Mouse (Mus musculus) lung, postnatal 0 days (tissue): ENCODE measurements around the gene Duoxa2.

ENCODE experiments used
- CTCF ChIP-seq: IDR thresholded peaks from 2 replicates; pipeline ENCODE4 v1.5.1; 2016; ENCODE audit warnings: antibody characterized with exemption, mild to moderate bottlenecking
- EP300 ChIP-seq: IDR thresholded peaks from 2 replicates; pipeline ENCODE4 v1.6.1; 2016; ENCODE audit warnings: antibody characterized with exemption, mild to moderate bottlenecking, control low read depth

DNA sequence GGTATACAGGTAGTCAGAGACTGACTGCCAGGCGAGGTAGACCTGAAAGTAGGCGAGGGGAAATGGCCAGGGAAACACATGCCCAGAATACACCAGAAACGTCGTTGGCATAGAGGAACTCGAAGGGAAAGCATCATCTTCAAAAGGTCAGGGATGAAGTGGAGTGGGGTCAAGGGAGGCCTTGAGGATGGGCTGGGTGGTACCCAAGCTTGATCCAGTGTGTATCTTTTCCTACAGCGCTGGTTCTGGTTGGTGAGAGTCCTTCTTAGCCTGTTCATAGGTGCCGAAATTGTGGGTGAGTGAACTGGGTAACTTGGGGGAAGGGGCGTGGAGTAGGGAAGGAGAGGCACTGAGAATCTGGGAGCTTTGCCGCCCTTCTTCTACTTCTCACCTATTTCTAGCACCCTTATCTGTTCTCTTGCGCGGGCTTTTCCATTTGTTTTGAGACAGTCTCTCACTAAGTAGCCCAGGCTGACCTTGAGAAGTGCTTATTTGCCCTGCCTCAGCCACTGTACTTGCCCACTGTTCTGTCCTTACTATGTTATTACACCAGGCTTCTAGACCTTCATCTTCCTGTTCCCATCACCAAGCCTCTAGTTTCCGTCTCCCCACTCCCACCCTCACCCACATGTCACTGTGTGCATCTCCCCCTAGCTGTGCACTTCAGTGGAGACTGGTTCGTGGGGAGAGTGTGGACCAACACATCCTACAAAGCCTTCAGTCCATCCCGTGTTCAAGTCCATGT lies 1.4 kb downstream of the Duoxa2 start:
- TF ChIP-seq CTCF, result no peak
- TF ChIP-seq EP300, result no peak
